Mouse (Mus musculus) kidney, postnatal 0 days (tissue): Measurements from ENCODE around the gene Cass4. TPM values are rescaled to one million over a fixed set of nuclear protein-coding genes. Genes with fewer than 3 reads are reported as not detected.

Experiments
- ATAC-seq: fragments of 200-750 bp; cut with Nextera tagmentation; replicated peaks from 2 replicates; pipeline ENCODE4 v1.8.0; 2017; ENCODE audit warnings: low read depth, moderate number of reproducible peaks, moderate TSS enrichment, moderate library complexity; ENCODE audit not compliant: low FRiP score
- DNase-seq: peaks from one replicate; pipeline ENCODE4 v3.0.0-alpha.2; 2016; ENCODE audit warnings: low spot score
- H3K27ac ChIP-seq: fragments of 300-500 bp; sonication (generic); 2 replicates; pipeline ENCODE4 v1.5.1; 2014; ENCODE audit warnings: mild to moderate bottlenecking
- H3K27me3 ChIP-seq: fragments of 300-500 bp; sonication (generic); 2 replicates; pipeline ENCODE4 v1.6.1; 2014; ENCODE audit warnings: low read length, mixed read lengths; ENCODE audit not compliant: insufficient read depth
- H3K36me3 ChIP-seq: fragments of 300-500 bp; sonication (generic); 2 replicates; pipeline ENCODE4 v1.6.1; 2014; ENCODE audit warnings: low read length, mixed read lengths; ENCODE audit not compliant: insufficient read depth
- H3K4me1 ChIP-seq: fragments of 300-500 bp; sonication (generic); replicated peaks from 2 replicates; pipeline ENCODE4 v1.6.1; 2014; ENCODE audit warnings: antibody characterized with exemption, low read length, mixed read lengths; ENCODE audit not compliant: insufficient read depth
- H3K4me2 ChIP-seq: fragments of 300-500 bp; sonication (generic); 2 replicates; pipeline ENCODE4 v1.6.1; 2014; ENCODE audit warnings: mild to moderate bottlenecking, low read length, moderate library complexity, mixed read lengths
- H3K4me3 ChIP-seq: fragments of 300-500 bp; sonication (generic); replicated peaks from 2 replicates; pipeline ENCODE4 v1.5.1; 2014; ENCODE audit warnings: low read depth, low read length
- H3K9ac ChIP-seq: fragments of 300-500 bp; sonication (generic); 2 replicates; pipeline ENCODE4 v1.6.1; 2014; ENCODE audit warnings: low read depth, low read length
- H3K9me3 ChIP-seq: fragments of 300-500 bp; sonication (generic); replicated peaks from 2 replicates; pipeline ENCODE4 v1.6.1; 2016; ENCODE audit warnings: low read length, inconsistent platforms, mixed read lengths
- CTCF ChIP-seq: IDR thresholded peaks from 2 replicates; pipeline ENCODE4 v1.5.1; 2016; ENCODE audit warnings: antibody characterized with exemption, low read depth, mild to moderate bottlenecking, moderate library complexity
- WGBS: fragments of 180-500 bp; shearing (Covaris S2); extraction: QIAGEN DNeasy Blood & Tissue Kit; methylation state at CpG from one replicate; pipeline ENCODE4 v1.1.7; 2014; 5-methylcytosine and 5-hydroxymethylcytosine counted together
- polyA plus RNA-seq: library from polyadenylated mRNA; unstranded; fragments of >200 nt; fragmentation: Nextera tagmentation; extraction: Ambion mirVana; gene quantifications from 2 replicates; pipeline ENCODE4 v1.2.1, GENCODE M21; 2015

The Cass4 gene
- polyA plus RNA-seq, 1 experiment from 2014 or later: 0.13 TPM

DNA sequence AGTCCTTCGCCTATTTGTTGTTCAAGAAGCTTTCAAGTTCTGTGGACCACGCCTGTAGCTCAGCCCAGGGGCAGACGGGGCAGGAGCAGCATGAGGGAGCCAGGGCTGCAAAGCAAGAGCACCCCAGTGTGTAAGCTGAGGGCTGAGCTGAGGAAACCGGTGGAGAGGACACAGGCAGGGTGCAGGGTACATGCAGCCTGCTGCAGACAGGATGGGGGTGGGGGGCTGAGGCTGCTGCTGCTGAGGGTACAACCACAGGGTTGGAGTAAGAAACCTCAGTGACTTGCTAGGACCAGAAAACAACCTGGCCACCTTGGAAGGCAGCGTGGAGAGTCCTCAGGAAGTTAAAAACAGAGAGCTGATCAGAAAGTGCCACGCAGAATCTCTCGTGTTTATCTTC is 86.7 kb downstream of the Cass4 start:
- Histone ChIP-seq H3K4me3 (no peak overlapping the region), H3K9ac (no peak overlapping the region), H3K9me3 (no peaks in the 10 kb centered on the region), H3K27me3 (no peaks in the 10 kb centered on the region), H3K4me2 (no peak overlapping the region), H3K27ac (no peak overlapping the region), H3K4me1 (no peaks in the 10 kb centered on the region), H3K36me3 (no peaks in the 10 kb centered on the region)
- no peak for ATAC-seq
- 76% methylated on average over 7 of the region's 7 CpGs for WGBS
- TF ChIP-seq CTCF: no peak
- DNase-seq: no peak

DNA sequence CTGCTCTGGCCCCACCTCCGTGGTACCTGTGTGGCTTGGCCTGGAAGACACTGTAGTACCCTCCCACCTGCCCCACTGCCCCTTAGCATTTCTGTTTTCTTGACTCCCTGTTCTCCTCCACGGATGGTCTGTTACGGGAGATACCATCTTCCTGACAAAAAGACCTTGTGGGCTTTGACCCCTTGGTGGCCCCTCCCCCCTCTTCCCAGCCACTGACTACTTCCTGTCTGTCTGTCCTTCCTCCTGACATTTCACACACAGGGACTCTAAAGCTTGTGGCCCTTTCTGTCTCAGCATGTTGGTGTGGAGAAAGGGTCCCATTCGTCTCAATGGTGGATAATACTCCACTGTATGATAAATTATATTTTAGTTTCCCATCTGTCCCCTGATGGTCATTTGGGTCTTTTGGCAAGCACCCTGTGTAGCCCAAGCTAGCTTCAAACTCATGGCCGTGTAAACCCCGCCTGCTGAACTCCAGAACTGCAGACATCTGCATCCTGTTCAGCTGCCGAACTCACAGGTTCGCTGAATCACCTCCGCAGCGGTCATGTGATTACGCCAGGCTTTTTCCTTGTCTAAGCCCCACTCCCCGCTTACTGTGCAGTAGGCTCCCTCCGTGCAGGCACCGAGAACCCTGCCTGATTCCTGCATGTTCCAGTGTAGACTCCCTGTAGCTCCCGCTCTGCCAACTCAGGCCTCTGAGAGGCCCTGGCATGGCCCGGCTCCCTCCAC is 88.2 kb downstream of the Cass4 start:
- Histone ChIP-seq H3K9me3 (no peaks in the 10 kb centered on the region), H3K27me3 (no peaks in the 10 kb centered on the region), H3K9ac (no peak overlapping the region), H3K4me2 (no peak overlapping the region), H3K4me1 (no peaks in the 10 kb centered on the region), H3K27ac (no peak overlapping the region), H3K36me3 (no peaks in the 10 kb centered on the region), H3K4me3 (no peak overlapping the region)
- no peak for DNase-seq
- no peak for ATAC-seq
- no peak for TF ChIP-seq CTCF
- WGBS: 71% methylated on average over 16 of the region's 16 CpGs

Other genes with a start within 250 kb of the Cass4 start
- gene Mc3r, start 145.3 kb upstream of the Cass4 start, polyA plus RNA-seq: not detected in 2 replicates
- gene Fam210b, start 48.2 kb upstream of the Cass4 start, polyA plus RNA-seq: 11.7 and 12.1 TPM in 2 replicates
- 40.0 and 46.3 TPM in 2 replicates for gene Aurka, start 23.3 kb upstream of the Cass4 start, polyA plus RNA-seq
- 32.4 and 34.6 TPM in 2 replicates for gene Cstf1, start 23.1 kb upstream of the Cass4 start, polyA plus RNA-seq
- gene Rtf2, start 46.8 kb downstream of the Cass4 start, polyA plus RNA-seq: 73.2 and 83.9 TPM in 2 replicates
- gene Gcnt7, start 64.8 kb downstream of the Cass4 start, polyA plus RNA-seq: 0.50 and 0.51 TPM in 2 replicates
- gene Fam209, start 78.7 kb downstream of the Cass4 start, polyA plus RNA-seq: 0.20 TPM in 1 of 2 replicates, not detected in the other
- 0.22 and 0.53 TPM in 2 replicates for gene Tfap2c, start 155.8 kb downstream of the Cass4 start, polyA plus RNA-seq